Mouse (Mus musculus) embryonic fibroblast, embryonic 13.5 days (primary cell): ENCODE measurements around the gene Pdia6.

ENCODE experiments used
- CTCF ChIP-seq: IDR thresholded peaks from 2 replicates; pipeline ENCODE4 v1.5.1; 2011; ENCODE audit warnings: mild to moderate bottlenecking, control low read depth, low read length, moderate library complexity, borderline replicate concordance; ENCODE audit not compliant: insufficient read depth
- POLR2A ChIP-seq: IDR thresholded peaks from 2 replicates; pipeline ENCODE4 v1.6.1; 2011; ENCODE audit warnings: low read depth, mild to moderate bottlenecking, control low read depth, low read length, moderate library complexity

- no peak for TF ChIP-seq CTCF
- no peak for TF ChIP-seq POLR2A
Observed at GRCm38 (mm10) chr12:17231513-17231912, 34.8 kb upstream of the Pdia6 start.
